Mouse (Mus musculus) embryo, embryonic 9.5 days (tissue): ENCODE results near the gene Sstr4.

Experiments
- DNase-seq: peaks from one replicate; pipeline ENCODE4 v3.0.0-alpha.2; 2017; ENCODE audit errors: extremely low spot score

Sstr4 gene

GRCm38 (mm10) chr2:148395131-148396051, at the start of gene Sstr4:
TSS of gene Sstr4 (plus strand) at chr2:148395344.
- peak; percentile 56 for DNase-seq

GRCm38 (mm10) chr2:148345373-148345772, 49.8 kb upstream of the Sstr4 start:
- no peak for DNase-seq

GRCm38 (mm10) chr2:148346976-148347375, 48.2 kb upstream of the Sstr4 start:
- DNase-seq, result no peak

- no peak for DNase-seq
These were observed 45.4 kb upstream of the Sstr4 start for GRCm38 (mm10) chr2:148349509-148350307.

- DNase-seq, result no peak
These were observed 44.7 kb upstream of the Sstr4 start for GRCm38 (mm10) chr2:148350460-148350859.

GRCm38 (mm10) chr2:148352655-148353054, 42.5 kb upstream of the Sstr4 start:
- no peak for DNase-seq

GRCm38 (mm10) chr2:148357145-148357544, 38.0 kb upstream of the Sstr4 start:
- DNase-seq, result no peak

GRCm38 (mm10) chr2:148364536-148364935, 30.6 kb upstream of the Sstr4 start:
- DNase-seq, result no peak

GRCm38 (mm10) chr2:148365227-148365626, 29.9 kb upstream of the Sstr4 start:
- no peak for DNase-seq

GRCm38 (mm10) chr2:148371743-148372630, 23.2 kb upstream of the Sstr4 start:
- no peak for DNase-seq

GRCm38 (mm10) chr2:148373602-148374071, 21.5 kb upstream of the Sstr4 start:
- no peak for DNase-seq

- DNase-seq, result peak; percentile 62
These were observed 19.6 kb upstream of the Sstr4 start for GRCm38 (mm10) chr2:148375326-148376150.

GRCm38 (mm10) chr2:148378817-148379342, 16.3 kb upstream of the Sstr4 start:
- DNase-seq, result no peak

GRCm38 (mm10) chr2:148379899-148380413, 15.2 kb upstream of the Sstr4 start:
- no peak for DNase-seq

- no peak for DNase-seq
These were observed 14.1 kb upstream of the Sstr4 start for GRCm38 (mm10) chr2:148381076-148381475.

GRCm38 (mm10) chr2:148386476-148386875, 8.7 kb upstream of the Sstr4 start:
- DNase-seq, result no peak

GRCm38 (mm10) chr2:148386927-148387326, 8.2 kb upstream of the Sstr4 start:
- DNase-seq, result no peak

GRCm38 (mm10) chr2:148387652-148388581, 7.2 kb upstream of the Sstr4 start:
- no peak for DNase-seq

GRCm38 (mm10) chr2:148393149-148393548, 2.0 kb upstream of the Sstr4 start:
- no peak for DNase-seq
